Mouse (Mus musculus): ENCODE data around the gene Epha4.

The Epha4 gene

DNA sequence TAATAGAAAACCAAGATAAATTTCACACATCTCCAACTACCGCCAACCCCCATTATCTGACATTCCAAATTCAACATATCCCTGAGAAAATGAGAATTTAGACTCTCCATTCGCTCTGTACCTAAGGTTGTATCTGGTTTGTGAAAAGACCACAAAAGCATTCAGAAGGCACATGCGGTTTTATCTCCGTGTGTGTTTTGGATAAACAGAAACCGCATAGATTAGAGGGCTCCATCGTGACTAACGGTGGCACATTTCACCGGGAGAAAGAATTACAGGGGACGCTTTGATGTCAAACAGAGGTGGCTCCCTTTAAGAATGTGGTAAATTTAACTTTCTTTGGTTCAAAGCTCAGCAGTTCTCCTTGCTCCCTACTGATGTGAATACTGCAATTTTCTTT, 107.5 kb downstream of the Epha4 start:
- DNase-seq (ENCODE audit: low spot score) = no peak

DNA sequence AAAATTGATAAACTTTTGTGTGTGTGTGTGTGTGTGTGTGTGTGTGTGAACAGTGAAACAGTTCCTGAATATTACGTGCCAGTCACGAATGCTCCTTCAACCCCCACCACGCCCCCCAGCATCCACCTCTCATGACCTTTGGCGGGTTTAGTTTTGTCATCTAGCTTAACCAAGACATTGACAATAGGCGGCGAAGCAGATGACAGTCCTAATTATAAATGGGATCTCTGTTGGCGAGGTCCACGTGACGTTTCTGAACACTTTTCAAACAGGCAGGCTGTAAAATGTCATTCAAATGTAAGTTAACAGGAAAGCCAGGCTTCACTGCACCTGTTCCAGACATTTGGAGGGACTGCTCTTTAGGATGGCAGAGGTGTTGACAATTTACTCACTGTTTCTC, 108.3 kb downstream of the Epha4 start:
- DNase-seq (ENCODE audit: low spot score) = no peak

- no peak for DNase-seq (ENCODE audit: low spot score)
These were observed 110.4 kb downstream of the Epha4 start for GRCm38 (mm10) chr1:77404537-77404936.

DNA sequence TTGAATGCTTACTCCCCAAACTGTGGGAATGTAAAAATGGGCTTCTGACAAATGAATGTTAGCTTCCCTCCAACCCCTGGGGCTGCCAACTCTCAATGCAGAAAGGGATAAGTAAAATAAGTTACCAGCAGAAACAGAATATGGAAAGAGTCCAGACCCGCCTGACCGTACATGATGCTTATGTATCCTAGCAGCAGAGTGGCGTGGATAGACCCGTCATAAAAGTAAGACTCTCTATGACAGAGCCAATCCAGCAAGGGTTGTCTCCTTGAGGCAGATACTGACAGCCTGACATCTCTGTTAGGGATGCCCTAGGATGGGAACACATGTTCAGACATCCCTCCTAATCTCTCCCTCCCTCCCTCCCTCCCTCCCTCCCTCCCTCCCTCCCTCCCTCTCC, 111.9 kb downstream of the Epha4 start:
- DNase-seq (ENCODE audit: low spot score) = no peak

DNA sequence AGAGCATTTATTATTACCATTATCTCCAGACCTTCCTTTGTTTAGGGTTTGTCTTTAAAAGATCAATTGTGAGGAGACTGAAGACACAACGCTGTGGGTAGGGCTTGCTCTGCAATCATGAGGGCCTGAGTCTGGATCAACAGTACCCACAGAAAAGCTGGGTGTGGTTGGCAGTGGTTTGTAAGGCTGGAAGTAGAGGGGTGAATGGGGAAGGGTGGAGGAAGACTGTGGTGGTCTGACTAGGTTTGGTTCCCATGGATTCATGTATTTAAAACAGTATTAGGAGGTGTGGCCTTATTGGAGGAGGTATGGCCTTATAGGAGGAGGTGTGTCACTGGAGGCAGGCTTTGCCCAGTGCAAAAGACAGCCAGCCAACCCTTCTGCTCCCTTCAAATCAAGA, 113.4 kb downstream of the Epha4 start:
- no peak for DNase-seq (ENCODE audit: low spot score)

- no peak for DNase-seq (ENCODE audit: low spot score)
These were observed 123.3 kb downstream of the Epha4 start for GRCm38 (mm10) chr1:77391590-77391989.

GRCm38 (mm10) chr1:77389069-77389468, 125.8 kb downstream of the Epha4 start:
- DNase-seq (ENCODE audit: low spot score) = no peak

DNA sequence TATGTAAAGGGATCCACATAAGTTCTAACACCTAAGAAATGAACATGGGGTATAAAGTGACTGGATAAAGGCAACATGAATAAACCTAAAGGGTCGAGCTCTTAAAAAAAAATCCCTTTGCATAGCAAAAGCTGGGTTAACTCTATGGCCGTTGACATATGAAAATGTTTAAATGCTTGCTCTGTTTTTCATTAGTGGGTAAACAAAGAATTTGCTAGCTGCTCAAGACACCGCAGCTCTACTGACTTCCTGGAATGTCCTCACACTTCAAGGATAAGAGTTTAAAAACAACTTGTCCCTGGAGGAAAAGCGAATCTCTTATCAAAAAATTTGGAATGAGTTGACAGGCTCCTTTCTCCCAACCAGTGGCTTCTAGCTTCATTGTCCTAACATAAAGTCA, 126.3 kb downstream of the Epha4 start:
- DNase-seq (ENCODE audit: low spot score) = no peak

- no peak for DNase-seq (ENCODE audit: low spot score)
These were observed 129.3 kb downstream of the Epha4 start for GRCm38 (mm10) chr1:77385613-77386012.

DNA sequence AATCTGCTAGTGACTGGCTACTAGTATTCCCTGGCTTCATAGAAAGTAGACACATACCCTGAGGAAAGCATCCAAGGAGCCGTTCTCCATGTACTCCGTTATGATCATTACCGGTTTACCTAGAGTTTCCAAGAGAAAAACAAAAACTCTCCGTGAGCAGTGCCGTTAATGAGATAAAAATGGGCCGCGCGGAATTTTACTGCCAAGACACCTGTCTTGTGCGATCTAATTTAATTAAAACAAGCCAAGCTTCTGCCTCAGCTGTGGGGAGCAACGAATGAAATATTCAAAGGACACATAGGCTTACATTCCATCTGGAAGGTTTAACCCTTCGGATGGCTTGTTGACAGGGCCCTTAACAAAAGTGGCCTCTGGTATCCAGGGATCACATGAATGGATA, 131.4 kb downstream of the Epha4 start:
- no peak for DNase-seq (ENCODE audit: low spot score)

DNA sequence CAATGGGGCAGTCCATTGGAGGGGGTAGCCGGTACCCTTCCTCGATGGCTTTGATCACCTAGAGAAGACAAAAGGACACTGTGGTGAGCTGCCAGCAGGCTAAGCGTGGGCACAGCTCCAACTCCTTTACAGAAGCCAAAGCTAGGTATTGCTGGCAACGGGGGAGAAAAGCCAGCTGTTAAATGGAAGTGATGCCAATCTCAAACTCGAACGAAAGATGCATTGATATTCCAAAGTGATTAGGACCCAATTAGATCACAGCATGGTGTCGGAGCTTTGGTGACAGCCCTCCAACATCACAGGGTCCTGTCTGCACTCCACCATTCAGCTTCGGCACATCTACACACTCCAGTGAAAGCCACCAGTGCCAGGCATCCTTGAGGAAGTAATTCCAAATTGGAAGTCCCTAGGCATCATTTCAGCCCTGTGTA, 137.3 kb downstream of the Epha4 start:
- DNase-seq (ENCODE audit: low spot score) = no peak

GRCm38 (mm10) chr1:77374054-77374453, 140.8 kb downstream of the Epha4 start:
- no peak for DNase-seq (ENCODE audit: low spot score)

GRCm38 (mm10) chr1:77370921-77371320, 144.0 kb downstream of the Epha4 start:
- no peak for DNase-seq (ENCODE audit: low spot score)

DNA sequence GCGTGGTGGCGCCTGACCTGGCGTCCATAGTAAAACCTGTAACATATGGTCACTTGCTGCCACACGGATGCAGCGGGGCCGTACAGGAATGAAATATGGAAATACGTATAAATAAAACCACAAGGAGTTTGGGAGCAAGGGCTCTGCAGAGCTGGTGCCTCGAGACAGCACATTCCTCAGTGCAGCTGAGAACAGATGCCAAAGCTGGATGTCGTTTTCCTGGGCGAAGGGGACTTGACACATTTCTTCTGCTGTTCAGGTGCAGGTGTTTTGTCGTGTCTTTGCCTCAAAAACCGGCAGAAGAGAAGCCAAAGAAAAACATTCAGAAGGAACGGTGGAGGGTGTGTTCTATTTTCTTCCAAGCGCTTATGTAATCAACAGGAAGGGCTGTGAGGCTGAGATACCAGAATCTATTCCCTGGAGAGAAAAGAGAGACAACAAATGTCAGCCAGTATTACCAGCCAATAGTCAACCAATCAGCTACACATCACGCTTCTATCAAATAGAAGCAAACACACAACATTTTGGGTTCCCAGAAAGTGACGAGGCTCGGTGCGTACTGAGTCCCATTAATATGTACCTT, 145.5 kb downstream of the Epha4 start:
- DNase-seq (ENCODE audit: low spot score) = no peak

GRCm38 (mm10) chr1:77365850-77366249, 149.0 kb downstream of the Epha4 start:
- no peak for DNase-seq (ENCODE audit: low spot score)

- DNase-seq (ENCODE audit: low spot score) = no peak
These were observed 150.3 kb downstream of the Epha4 start for GRCm38 (mm10) chr1:77364596-77364995.

GRCm38 (mm10) chr1:77363848-77364247, 151.0 kb downstream of the Epha4 start:
- DNase-seq (ENCODE audit: low spot score) = no peak

GRCm38 (mm10) chr1:77346459-77346858, 168.4 kb downstream of the Epha4 start:
- no peak for DNase-seq (ENCODE audit: low spot score)

GRCm38 (mm10) chr1:77343792-77344191, 171.1 kb downstream of the Epha4 start:
- no peak for DNase-seq (ENCODE audit: low spot score)

- no peak for DNase-seq (ENCODE audit: low spot score)
These were observed 175.2 kb downstream of the Epha4 start for GRCm38 (mm10) chr1:77339701-77340100.

DNA sequence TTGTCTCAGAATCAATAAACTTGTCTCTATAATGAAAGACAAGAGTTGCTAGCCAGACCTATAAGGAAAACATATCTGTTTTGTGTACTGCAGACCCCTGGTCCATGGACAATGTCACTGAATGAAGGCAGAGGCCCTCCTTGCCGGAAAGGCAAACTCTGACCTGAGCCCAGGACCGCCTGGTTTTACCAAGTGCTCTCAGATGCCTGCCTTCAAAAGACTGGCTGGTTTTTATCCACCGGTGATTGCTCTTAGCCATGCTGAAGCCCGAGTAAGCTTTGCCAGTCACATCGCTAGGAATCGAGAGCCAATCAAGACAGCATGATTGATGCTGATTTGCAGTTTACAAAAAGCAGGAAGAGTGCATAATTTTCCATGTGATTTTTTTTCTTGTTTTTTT, 176.5 kb downstream of the Epha4 start:
- no peak for DNase-seq (ENCODE audit: low spot score)

- no peak for DNase-seq (ENCODE audit: low spot score)
These were observed 178.0 kb downstream of the Epha4 start for GRCm38 (mm10) chr1:77336937-77337336.

DNA sequence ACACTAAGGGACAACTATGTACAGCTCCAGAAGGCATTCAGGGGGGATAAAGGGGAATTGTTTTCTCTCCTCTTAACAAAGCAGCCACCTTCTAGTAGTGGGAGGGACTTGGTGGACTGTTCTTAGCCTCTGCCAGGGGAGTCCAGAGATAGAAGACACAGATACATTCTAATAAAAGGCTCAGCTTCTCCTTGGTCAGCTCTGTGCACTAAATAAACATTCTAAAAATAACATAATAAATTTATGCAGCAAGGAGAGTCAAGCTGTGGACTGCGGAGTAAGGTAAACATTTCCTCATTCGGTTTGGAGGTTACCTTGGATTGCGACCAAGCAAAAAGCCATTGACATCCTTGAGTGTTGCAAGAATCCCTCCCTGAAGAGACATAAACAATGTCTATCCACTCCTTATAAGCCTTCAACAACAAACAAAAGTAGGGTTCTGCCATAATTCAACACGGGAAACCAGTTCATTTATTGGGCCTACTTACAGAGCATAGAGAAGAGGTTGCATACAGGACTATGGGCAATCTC, 196.2 kb downstream of the Epha4 start:
- no peak for DNase-seq (ENCODE audit: low spot score)
